Mouse (Mus musculus) regulatory T cell (primary cell): Measurements from ENCODE around the gene Rhov.

Experiments used
- in situ Hi-C: fragments of 300-600 bp; cut with MboI, MseI; formaldehyde crosslinking; loops from one replicate; pipeline ENCODE4 v1.15.1; 2025; ENCODE audit warnings: high pct_unique_total_duplicates

The Rhov gene

DNA sequence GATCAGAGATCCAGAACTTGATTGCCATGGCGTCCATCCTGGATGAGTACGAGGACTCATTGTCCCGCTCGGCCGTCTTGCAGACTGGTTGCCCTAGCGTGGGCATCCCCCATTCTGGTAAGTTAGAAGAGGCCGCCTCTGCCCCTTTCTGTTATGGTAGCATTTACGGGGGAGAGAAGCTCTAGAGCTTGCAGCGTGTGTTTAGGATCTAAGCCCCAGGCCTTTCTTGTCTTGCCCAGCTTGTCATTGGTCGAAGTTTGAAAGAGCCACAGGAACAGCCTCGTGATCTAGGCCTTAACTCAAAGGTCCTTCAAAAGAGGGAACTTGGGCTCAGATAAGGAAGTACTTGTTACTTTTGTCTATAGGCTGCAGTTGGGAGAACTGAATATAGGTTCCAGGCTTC lies 17.9 kb upstream of the Rhov start:
- in situ Hi-C loops, result loop anchor here (5.0 kb wide), 1 partner anchor 42 kb away; no protein-coding TSS in a partner anchor

DNA sequence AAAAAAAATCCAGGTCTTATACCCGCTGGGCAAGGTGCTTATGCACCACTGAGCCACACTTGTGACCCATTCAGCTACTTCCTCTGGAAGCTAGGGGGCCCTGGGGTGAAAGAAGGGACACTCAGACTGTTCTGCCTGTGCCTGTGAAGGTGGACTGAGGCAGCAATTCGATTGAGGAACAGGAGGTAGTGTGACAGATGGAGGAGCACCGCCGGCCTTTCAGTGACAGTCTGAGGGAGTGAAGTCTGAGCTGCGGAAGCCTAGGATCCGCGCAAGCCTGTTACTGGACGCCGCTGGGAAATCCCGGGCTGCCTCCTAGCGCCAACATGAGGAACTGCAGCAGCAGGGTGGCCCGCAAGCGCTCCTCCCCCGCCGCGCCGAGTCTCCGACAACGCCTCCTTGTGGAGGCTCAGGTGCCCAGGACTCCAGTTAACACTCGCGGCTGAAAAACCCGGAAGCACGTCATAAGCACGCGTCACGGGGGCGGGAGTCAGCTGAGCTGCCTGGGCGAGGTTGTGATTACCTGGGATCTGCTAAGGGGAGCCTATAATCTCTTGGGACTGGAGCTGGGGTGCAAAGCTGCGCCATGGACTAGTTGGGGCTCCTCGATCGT lies 17.3 kb upstream of the Rhov start, which contains the start of gene Vps18:
Vps18 (plus strand) TSS at position 471 of the 613 bp plus-strand sequence.
- in situ Hi-C loops, result loop anchor here (5.0 kb wide), 1 partner anchor 41 kb away; no protein-coding TSS in a partner anchor

- in situ Hi-C loops, result loop anchor here (5.0 kb wide), 1 partner anchor 40 kb away; no protein-coding TSS in a partner anchor
These were observed 16.3 kb upstream of the Rhov start for GRCm38 (mm10) chr2:119287372-119287771.

DNA sequence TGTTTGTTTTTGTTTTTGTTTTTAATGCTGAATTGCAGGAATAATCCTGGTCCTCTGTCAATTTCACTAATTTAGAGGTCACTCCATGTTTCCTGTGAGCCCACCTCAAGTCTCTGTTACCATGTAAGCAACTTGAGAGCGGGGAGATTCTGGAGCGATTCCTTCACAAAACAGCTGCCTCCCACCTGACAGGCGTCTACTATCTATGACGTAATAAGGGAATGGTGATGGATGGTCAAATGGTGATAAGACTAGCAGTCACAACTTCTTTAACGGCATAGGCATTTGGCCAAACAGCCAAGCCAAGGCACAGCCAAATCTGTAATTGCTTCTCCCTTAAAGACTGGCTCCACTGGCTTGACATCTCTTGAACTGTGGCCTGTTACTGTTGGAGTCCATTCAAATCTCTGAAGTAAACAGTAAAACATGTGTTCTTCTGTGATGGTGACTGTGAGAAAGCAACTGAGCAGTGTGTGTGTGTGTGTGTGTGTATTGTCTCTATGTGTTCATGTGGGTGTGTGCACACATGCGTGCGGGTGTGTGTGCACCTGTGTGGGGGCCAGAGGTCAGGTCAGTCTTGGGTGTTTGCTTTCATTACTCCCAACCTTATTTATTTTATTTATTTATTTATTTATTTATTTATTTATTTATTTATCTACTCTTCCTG lies 11.0 kb upstream of the Rhov start:
- in situ Hi-C loops, result no loop called here

DNA sequence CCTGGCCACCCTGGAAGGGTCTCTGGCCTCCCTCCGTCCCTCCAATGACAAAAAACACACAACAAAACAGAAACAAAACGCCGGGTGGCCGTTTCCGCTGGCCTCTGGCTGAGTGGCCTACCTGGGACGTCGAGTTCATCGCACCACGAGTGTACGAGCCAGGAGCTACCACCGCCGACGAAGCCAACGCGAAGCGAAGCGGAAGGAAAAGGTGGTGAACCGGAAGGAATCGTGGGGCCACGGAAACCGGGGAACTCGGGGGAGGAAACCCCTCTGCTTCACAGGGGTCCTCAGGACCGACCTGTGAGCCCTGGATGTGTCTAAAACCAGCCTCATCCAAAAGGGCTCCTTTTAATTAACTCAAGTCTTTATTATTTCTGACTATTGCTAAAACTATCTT lies 6.7 kb upstream of the Rhov start:
- in situ Hi-C loops, result no loop called here

- in situ Hi-C loops, result no loop called here
These were observed 5.9 kb upstream of the Rhov start for GRCm38 (mm10) chr2:119276926-119277325.

- in situ Hi-C loops, result no loop called here
These were observed 3.1 kb upstream of the Rhov start for GRCm38 (mm10) chr2:119274126-119274525.

GRCm38 (mm10) chr2:119270286-119270642 lies 808 bp downstream of the Rhov start:
- in situ Hi-C loops, result no loop called here

DNA sequence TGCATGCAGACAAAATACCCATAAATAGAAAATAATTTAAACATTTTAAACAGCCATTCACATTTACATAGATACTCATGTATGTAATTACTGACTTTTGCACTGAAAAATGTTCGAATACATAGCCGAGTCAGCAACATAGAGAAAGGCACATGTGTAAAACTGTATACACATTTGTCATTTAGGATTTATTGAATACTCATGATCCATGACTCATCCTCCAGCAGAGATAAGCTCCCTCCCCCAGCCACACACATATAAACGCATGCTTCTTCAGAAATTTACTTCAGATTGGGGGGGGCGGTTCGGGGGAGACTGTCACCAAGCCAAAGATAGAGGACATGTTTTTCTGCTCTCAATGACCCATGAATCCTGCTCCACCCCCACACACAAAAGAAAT lies 7.3 kb downstream of the Rhov start:
- in situ Hi-C loops, result no loop called here

- in situ Hi-C loops, result no loop called here
These were observed 8.1 kb downstream of the Rhov start for GRCm38 (mm10) chr2:119262978-119263377.

GRCm38 (mm10) chr2:119261326-119261725 lies 9.7 kb downstream of the Rhov start:
- in situ Hi-C loops, result no loop called here

- in situ Hi-C loops, result no loop called here
These were observed 10.6 kb downstream of the Rhov start for GRCm38 (mm10) chr2:119260518-119260917.

- in situ Hi-C loops, result no loop called here
These were observed 16.1 kb downstream of the Rhov start for GRCm38 (mm10) chr2:119254976-119255375.

DNA sequence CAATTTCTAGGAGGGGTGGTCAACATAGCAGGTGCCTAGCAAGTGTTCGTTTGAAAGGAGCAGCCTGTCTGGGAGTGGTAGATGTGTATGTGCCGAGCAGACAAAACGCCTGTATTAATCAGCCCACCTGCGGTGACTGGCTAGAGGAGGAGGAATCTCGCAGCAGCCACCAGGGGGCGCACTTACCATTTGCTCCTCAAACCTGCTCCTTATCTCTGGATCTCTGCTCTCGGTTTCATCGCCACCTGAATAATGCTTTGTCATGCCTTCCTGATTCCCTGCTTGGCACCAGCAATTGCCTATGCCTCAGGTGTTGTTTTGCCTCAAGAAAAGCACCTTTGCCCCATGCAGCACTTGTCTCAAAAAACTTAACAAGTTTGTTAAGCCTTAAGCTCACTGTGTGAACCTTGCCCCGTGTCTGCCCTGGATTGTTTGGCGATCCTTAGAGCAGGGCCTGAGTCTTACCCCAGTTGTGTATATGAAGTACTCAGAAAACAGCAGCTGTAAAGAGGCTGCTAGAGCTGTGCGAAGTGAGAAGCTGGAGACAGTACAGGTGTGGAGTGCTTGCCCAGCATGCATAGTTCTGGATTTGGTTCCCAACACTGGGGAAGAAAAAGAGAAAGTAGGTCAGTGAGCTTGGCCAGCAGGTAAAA lies 20.1 kb downstream of the Rhov start:
- in situ Hi-C loops, result no loop called here

DNA sequence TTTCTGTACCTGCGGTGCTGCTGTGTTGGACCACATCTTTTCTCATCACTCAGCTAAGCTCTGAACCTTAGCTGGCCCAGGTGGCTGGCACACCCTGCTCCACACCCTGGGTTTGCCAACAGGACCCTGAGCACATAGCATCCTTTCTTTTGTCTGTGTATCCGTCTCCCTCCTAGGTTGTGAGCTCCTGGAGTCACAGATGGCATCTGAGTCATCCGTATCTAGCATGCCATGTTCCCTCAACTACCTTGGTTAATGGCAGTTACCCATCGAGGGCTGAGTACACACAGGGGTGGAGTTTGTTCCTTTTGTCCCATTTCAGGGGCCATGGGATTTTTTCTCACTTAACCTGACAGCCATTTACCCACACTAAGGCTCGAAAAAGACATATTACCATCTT lies 20.7 kb downstream of the Rhov start:
- in situ Hi-C loops, result no loop called here

DNA sequence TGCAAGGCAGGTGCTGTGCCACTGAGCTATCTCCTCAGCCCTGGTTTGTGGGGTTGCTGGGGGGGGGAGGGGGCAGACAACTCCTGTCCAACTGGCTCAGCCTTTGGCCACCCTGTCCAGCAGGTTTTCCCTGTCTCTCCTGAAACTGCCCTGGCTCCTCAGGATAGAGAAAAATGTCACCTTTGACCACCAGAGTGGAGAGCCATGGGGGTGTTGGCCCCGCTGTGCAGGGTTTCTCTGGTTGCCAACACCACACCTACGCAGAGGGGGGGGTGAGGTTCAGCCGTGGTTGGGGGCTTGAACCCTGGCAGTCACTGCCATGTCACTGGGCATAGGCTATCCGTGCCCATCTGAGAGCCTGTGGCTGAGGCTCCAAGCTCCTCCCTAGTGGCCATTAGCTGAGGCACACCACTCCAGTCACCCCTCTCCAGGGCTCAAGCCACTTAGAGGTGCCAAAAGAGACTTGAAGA lies 21.4 kb downstream of the Rhov start:
- in situ Hi-C loops, result loop anchor here (5.0 kb wide), 1 partner anchor 38 kb away; the partner anchor contains the start of gene Vps18

DNA sequence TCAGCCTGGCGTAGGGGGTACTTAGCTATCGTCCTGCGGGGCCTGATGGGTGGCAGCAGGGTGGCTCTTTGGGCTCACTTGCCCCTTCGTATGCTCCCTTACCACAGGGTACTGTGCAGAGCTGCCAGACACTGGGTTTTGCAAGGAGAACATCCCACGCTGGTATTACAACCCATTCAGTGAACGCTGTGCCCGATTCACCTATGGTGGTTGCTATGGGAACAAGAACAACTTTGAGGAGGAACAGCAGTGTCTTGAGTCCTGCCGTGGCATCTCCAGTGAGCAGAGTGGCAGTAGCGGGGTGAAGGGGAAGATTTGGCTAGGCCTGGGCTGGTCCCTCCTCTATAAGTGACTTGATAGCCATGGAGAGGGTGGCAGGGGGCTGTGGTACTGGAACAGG lies 23.2 kb downstream of the Rhov start:
- in situ Hi-C loops, result loop anchor here (5.0 kb wide), 1 partner anchor 39 kb away; the partner anchor contains the start of gene Vps18

DNA sequence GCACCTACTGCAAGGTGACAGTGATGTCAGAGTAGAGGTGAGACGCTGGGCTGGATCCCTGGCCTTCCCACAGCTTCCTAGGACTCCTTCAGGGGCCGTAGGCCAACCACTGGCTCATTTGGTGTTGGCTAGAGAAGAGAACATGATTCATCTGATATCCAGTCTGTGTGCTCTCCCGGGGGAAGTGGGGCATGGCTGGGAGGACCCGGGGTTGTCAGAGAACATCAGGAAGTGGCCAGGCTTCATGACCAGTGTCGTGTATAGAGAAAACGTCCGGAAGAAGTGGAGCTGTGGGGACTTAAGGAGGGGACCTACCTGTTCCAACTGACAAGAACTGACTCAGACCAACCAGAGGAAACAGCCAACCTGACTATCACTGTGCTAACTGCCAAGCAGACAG lies 25.8 kb downstream of the Rhov start:
- in situ Hi-C loops, result loop anchor here (5.0 kb wide), 1 partner anchor 42 kb away; the partner anchor contains the start of gene Vps18

GRCm38 (mm10) chr2:119242548-119242947 lies 28.5 kb downstream of the Rhov start:
- in situ Hi-C loops, result no loop called here

GRCm38 (mm10) chr2:119240819-119241186 lies 30.3 kb downstream of the Rhov start:
- in situ Hi-C loops, result no loop called here

DNA sequence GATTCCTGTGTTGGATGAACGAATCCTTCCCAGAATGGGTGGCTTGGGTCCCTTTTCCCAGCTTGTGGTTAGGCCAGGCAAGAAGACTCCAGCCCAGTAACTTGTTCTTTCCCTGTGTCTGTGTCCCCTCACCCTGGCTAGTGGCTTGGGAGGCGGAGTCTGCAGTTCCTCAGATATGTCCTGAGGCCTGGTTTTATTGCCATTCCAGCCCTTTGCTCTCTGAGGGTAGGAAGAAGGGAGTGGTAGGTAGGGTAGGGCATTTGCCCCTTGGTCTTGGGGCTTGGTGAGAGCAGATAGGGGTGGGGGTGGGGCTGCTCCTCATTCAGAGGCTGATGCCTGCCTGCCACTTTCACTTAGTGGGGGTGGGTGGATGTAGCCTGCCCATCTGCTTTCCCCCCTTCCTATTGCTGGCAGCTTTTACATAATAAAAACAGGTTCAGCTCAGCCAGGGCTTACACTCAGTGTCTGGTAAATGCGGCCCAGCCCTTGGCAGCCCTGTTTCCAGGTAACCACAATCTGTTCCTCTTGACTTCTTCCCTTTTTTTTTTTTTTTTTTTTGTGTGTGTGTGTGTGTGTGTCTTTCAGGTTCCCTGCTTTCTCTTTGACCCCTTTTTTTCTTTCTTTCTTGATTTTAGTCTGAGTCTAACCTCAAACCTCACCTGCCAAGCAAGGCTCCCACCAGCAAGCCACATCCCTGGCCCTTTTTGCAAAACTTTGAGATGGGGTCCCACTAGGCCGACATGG lies 30.8 kb downstream of the Rhov start:
- in situ Hi-C loops, result no loop called here

DNA sequence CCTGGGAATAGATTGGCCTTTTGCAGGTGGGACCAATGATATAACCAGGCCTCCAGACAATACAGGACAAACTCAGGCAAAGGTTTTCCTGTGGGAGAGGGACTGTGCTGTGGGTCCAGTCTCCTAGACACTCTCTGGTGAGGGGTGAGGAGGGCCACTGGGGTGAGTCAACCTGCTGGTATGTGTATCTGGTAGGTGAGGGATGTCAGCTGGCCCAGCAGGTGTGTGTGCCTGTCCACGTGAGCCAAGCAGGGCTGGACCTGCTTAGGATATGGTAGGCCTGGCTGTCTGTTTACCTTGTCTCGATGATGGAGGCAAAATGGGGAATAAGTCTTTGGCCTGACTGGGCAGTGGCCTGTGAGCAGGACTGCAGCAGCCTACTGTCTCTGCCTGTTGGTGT lies 32.4 kb downstream of the Rhov start:
- in situ Hi-C loops, result no loop called here
